Mouse (Mus musculus): ENCODE measurements at regions not wholly inside any gene's neighbourhood (a gene's known extent, or its start where the extent isn't known, plus 50 kb on each side); places are given as distances from the start of the nearest gene placed in this dataset.

DNA sequence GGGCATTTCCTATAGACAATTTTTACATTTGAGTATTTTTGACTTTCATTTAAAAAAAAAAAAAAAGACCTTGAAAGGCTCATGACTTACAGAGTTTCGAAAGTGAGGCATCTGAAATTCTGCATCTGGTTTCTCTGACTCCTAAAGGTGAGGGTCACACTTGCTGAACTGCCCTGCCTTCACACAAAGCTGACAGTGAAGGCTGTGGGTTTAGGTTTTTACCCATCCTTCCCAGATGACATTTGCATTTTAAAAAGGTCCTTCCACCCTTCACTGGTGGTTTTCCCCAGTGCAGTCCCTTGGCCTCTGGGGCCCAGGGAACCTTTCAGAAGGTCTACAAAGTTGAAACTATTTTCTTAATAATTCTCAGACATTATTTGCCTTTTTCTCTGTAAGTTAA, 76.4 kb upstream of the Slit3 start:
- no peak for DNase-seq (ENCODE audit: low spot score)
- no peak overlapping the region for H3K4me2 ChIP-seq (ENCODE audit: low read length)
- H3K36me3 ChIP-seq (ENCODE audit: insufficient read depth, low read length), result no peaks in the 10 kb centered on the region
- WGBS, result 64% methylated on average over 1 of the region's 1 CpGs
- TF ChIP-seq CTCF (IDR thresholded peaks at IDR 0.05; ENCODE audit: low read depth), result no peak
- no peak overlapping the region for H3K4me3 ChIP-seq (replicated peaks; ENCODE audit: low read depth, low read length)
- no peak overlapping the region for H3K27ac ChIP-seq
- H3K27me3 ChIP-seq (ENCODE audit: insufficient read depth, low read length), result no peaks in the 10 kb centered on the region
- ATAC-seq (replicated peaks; ENCODE audit: low FRiP score, low read depth), result no peak
- no peaks in the 10 kb centered on the region for H3K9me3 ChIP-seq (replicated peaks; ENCODE audit: low read length)
- H3K9ac ChIP-seq (ENCODE audit: low read depth, low read length), result no peak overlapping the region
- H3K4me1 ChIP-seq (replicated peaks; ENCODE audit: insufficient read depth, low read length), result no peaks in the 10 kb centered on the region

DNA sequence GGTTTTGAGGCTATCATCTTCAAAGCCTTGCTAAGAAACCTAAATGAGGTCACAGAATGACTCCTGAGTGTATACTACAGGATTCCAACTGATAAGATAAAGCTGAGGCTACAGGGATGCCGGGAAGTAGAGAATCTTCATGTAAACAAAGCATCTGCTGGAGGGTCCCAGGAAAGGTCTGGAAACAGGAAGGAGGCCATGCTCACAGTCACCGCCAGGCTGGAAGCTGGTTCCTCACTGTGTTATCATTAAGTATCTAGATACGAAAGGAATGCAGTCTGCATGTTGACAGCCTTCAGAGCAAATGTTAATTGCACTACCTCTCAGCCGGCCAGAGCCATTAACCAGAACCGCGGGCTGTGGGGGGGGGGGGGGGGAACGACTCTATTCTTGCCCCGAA, 96.6 kb upstream of the Slit3 start:
- H3K27ac ChIP-seq, result no peak overlapping the region
- 8% methylated on average over 8 of the region's 8 CpGs for WGBS
- no peak; the same call in 1 of the 2 replicates for ATAC-seq (replicated peaks; ENCODE audit: low FRiP score, low read depth)

GRCm38 (mm10) chr11:35023813-35024212, 97.2 kb upstream of the Slit3 start:
- H3K9me3 ChIP-seq (replicated peaks; ENCODE audit: low read length), result no peaks in the 10 kb centered on the region
- no peak for TF ChIP-seq CTCF (IDR thresholded peaks at IDR 0.05; ENCODE audit: low read depth)
- ATAC-seq (replicated peaks; ENCODE audit: low FRiP score, low read depth) (no peak), DNase-seq (ENCODE audit: low spot score) (no peak)
- H3K36me3 ChIP-seq (ENCODE audit: insufficient read depth, low read length), result no peaks in the 10 kb centered on the region
- H3K9ac ChIP-seq (ENCODE audit: low read depth, low read length), result no peak overlapping the region
- no peak overlapping the region for H3K4me2 ChIP-seq (ENCODE audit: low read length)
- 0 out of 2 replicates have a peak, but pooled peaks cover 5% of the 10 kb centered on the region for H3K4me1 ChIP-seq (replicated peaks; ENCODE audit: insufficient read depth, low read length)
- WGBS, result 91% methylated on average over 4 of the region's 4 CpGs
- no peak overlapping the region for H3K4me3 ChIP-seq (replicated peaks; ENCODE audit: low read depth, low read length)
- H3K27me3 ChIP-seq (ENCODE audit: insufficient read depth, low read length), result no peaks in the 10 kb centered on the region
- no peak overlapping the region for H3K27ac ChIP-seq

More for the DNA sequence above, 96.6 kb upstream of the Slit3 start:
- Histone ChIP-seq H3K9me3 (replicated peaks; ENCODE audit: low read length) (no peaks in the 10 kb centered on the region), H3K4me3 (replicated peaks; ENCODE audit: low read depth, low read length) (no peak overlapping the region), H3K36me3 (ENCODE audit: insufficient read depth, low read length) (no peaks in the 10 kb centered on the region), H3K4me1 (replicated peaks; ENCODE audit: insufficient read depth, low read length) (0 out of 2 replicates have a peak, but pooled peaks cover 5% of the 10 kb centered on the region), H3K27me3 (ENCODE audit: insufficient read depth, low read length) (no peaks in the 10 kb centered on the region), H3K4me2 (ENCODE audit: low read length) (0 out of 2 replicates have a peak overlapping the region, but pooled peaks have one; percentile 12), H3K9ac (ENCODE audit: low read depth, low read length) (no peak overlapping the region)
- no peak for TF ChIP-seq CTCF (IDR thresholded peaks at IDR 0.05; ENCODE audit: low read depth)
- DNase-seq (ENCODE audit: low spot score), result peak; percentile 24

GRCm38 (mm10) chr11:35021990-35022625, 98.9 kb upstream of the Slit3 start:
- Histone ChIP-seq H3K27me3 (ENCODE audit: insufficient read depth, low read length) (no peaks in the 10 kb centered on the region), H3K4me3 (replicated peaks; ENCODE audit: low read depth, low read length) (no peak overlapping the region), H3K27ac (no peak overlapping the region), H3K9ac (ENCODE audit: low read depth, low read length) (no peak overlapping the region), H3K4me1 (replicated peaks; ENCODE audit: insufficient read depth, low read length) (0 out of 2 replicates have a peak, but pooled peaks cover 5% of the 10 kb centered on the region), H3K4me2 (ENCODE audit: low read length) (no peak overlapping the region), H3K9me3 (replicated peaks; ENCODE audit: low read length) (no peaks in the 10 kb centered on the region), H3K36me3 (ENCODE audit: insufficient read depth, low read length) (no peaks in the 10 kb centered on the region)
- DNase-seq (ENCODE audit: low spot score), result no peak
- ATAC-seq (replicated peaks; ENCODE audit: low FRiP score, low read depth), result no peak
- WGBS, result 49% methylated on average over 3 of the region's 3 CpGs
- TF ChIP-seq CTCF (IDR thresholded peaks at IDR 0.05; ENCODE audit: low read depth), result no peak

- Histone ChIP-seq H3K27me3 (ENCODE audit: insufficient read depth, low read length) (no peaks in the 10 kb centered on the region), H3K4me2 (ENCODE audit: low read length) (no peak overlapping the region), H3K4me3 (replicated peaks; ENCODE audit: low read depth, low read length) (no peak overlapping the region), H3K27ac (no peak overlapping the region), H3K36me3 (ENCODE audit: insufficient read depth, low read length) (no peaks in the 10 kb centered on the region), H3K9me3 (replicated peaks; ENCODE audit: low read length) (no peaks in the 10 kb centered on the region), H3K9ac (ENCODE audit: low read depth, low read length) (no peak overlapping the region), H3K4me1 (replicated peaks; ENCODE audit: insufficient read depth, low read length) (no peaks in the 10 kb centered on the region)
- 70% methylated on average over 3 of the region's 3 CpGs for WGBS
- ATAC-seq (replicated peaks; ENCODE audit: low FRiP score, low read depth) (no peak), DNase-seq (ENCODE audit: low spot score) (no peak)
- TF ChIP-seq CTCF (IDR thresholded peaks at IDR 0.05; ENCODE audit: low read depth), result no peak
These were observed 104.0 kb upstream of the Slit3 start for GRCm38 (mm10) chr11:35016998-35017397.

DNA sequence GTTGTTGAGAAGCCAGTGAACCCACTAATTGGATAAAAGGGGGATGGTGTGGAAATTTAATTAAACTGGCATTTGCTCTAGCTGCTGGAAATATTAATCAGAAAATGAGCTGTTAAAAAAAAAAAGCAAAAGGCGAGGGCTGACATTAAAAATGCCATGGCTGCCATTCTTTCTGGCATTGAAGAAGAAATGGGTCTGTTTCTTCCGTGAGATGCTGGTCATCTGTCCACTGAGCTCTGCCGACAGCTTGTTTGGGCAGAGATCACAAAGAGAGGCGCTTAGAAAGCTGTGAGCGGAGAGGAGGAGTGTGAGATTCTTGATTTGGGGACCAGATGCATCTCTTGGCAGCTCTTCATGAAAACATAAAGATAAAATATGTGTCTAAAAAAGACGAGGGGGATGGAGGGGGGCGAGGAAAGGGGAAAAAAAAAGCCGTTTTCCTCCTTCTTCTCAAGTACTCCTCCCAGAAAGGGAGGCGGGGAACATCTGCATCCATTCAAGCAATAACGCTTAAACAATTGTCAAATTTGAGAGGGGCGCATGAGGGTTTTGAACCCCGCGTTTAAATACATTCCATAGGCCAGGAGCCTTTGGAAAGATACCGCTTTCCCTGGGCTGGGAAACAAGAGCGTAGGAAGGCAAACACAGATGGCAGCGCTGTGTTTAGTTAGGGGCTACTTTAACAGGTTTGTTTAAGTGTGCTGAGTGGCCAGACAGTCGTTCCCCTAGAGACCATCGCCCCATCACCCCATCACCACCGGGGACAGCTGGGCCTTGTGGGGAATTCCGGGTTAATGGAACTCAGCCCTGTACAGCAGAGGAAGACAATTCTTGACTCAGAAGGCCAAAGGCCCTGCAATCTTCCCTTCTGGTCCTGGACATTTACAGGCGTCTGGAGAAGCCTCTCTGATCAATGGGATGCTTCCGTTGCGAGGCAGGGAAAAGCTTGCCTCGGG, 109.2 kb upstream of the Slit3 start:
- Histone ChIP-seq H3K4me2 (ENCODE audit: low read length) (0 out of 2 replicates have a peak overlapping the region, but pooled peaks have one; percentile 10), H3K9ac (ENCODE audit: low read depth, low read length) (no peak overlapping the region), H3K36me3 (ENCODE audit: insufficient read depth, low read length) (no peaks in the 10 kb centered on the region), H3K4me1 (replicated peaks; ENCODE audit: insufficient read depth, low read length) (0 out of 2 replicates have a peak, but pooled peaks cover 6% of the 10 kb centered on the region), H3K9me3 (replicated peaks; ENCODE audit: low read length) (no peaks in the 10 kb centered on the region), H3K4me3 (replicated peaks; ENCODE audit: low read depth, low read length) (no peak overlapping the region), H3K27me3 (ENCODE audit: insufficient read depth, low read length) (no peaks in the 10 kb centered on the region), H3K27ac (no peak overlapping the region)
- ATAC-seq (replicated peaks; ENCODE audit: low FRiP score, low read depth) (no peak), DNase-seq (ENCODE audit: low spot score) (peak; percentile 63)
- WGBS, result 52% methylated on average over 24 of the region's 24 CpGs
- TF ChIP-seq CTCF (IDR thresholded peaks at IDR 0.05; ENCODE audit: low read depth), result no peak
